ENCODE assay signal across 20 mouse cellular contexts in genomic region chr11:44815991-44816390, GRCm38 (mm10).
DNase-seq lines count a peak whose midpoint lies in the region; ATAC-seq and TF ChIP-seq lines count a peak whose summit lies in the region.
"Had no signal": no experiment of that assay in that cellular context is flagged by ENCODE, and none has a peak within 500 bp of the region (broad histone marks: within the 10 kb centered on the region; RNA-seq: fewer than 3 reads in every experiment).

No protein-coding gene starts in this region.

- H3K9me3 ChIP-seq in hindbrain, postnatal 0 days (ENCODE audit: low read length) = no peaks in the 10 kb centered on the region
- H3K9me3 ChIP-seq: G1E had no signal

- H3K4me1 ChIP-seq in hindbrain, postnatal 0 days (ENCODE audit: insufficient read depth, low read length) = peaks cover 5% of the 10 kb centered on the region; the same call in 1 of the 2 replicates

- 64% methylated on average over 4 of the region's 4 CpGs for WGBS in hindbrain, postnatal 0 days

- no peak for ATAC-seq in hindbrain, postnatal 0 days
- ATAC-seq: activated CD4-positive, CD25-positive, alpha-beta regulatory T cell, adult 4 months; CD4-positive, CD25-positive, alpha-beta regulatory T cell, adult 4 months; Patski had no signal

- H3K36me3 ChIP-seq in hindbrain, postnatal 0 days (ENCODE audit: insufficient read depth, low read length) = no peaks in the 10 kb centered on the region
- H3K36me3 ChIP-seq: G1E had no signal

- H3K9ac ChIP-seq in hindbrain, postnatal 0 days (replicated peaks; ENCODE audit: low read length) = no peak overlapping the region

- peak; percentile 76 for DNase-seq in retina, embryonic 14.5 days (ENCODE audit: low spot score)
- peak; percentile 76 for DNase-seq in retina, postnatal 1 day
- no peak for DNase-seq in Muller cell, postnatal 12 days (ENCODE audit: inconsistent ontology term)
- DNase-seq in hindbrain, postnatal 0 days (ENCODE audit: low spot score) = no peak
- DNase-seq: adrenal gland, adult 2 months; adrenal gland, adult 8-10 months; adrenal gland, postnatal 10 days; adrenal gland, postnatal 14 days; adrenal gland, postnatal 25 days; adrenal gland, postnatal 36 days; B cell, adult 2 months; cerebellum, adult 11 months; cerebellum, adult 11-12 months; cerebellum, adult 18-20 months; cerebellum, adult 2 months had no signal

- TF ChIP-seq CTCF in hindbrain, postnatal 0 days (IDR thresholded peaks at IDR 0.05; ENCODE audit: low read depth) = no peak

- H3K4me2 ChIP-seq in hindbrain, postnatal 0 days (ENCODE audit: low read depth, low read length) = no peak overlapping the region

- H3K4me3 ChIP-seq in hindbrain, postnatal 0 days (ENCODE audit: low read length) = no peak overlapping the region

- no peaks in the 10 kb centered on the region for H3K27me3 ChIP-seq in hindbrain, postnatal 0 days (ENCODE audit: insufficient read depth, low read length)
- H3K27me3 ChIP-seq: CH12.LX, Patski had no signal

- no peak overlapping the region for H3K27ac ChIP-seq in hindbrain, postnatal 0 days

Comparison
In these comparisons a context has a peak if more than half of its experiments do, and no peak if none do; other contexts are left out.
1. DNase-seq: peak in retina, embryonic 14.5 days (single experiment) and retina, postnatal 1 day (single experiment); none in Muller cell, postnatal 12 days (single experiment) and hindbrain, postnatal 0 days (single experiment).